Mouse (Mus musculus): ENCODE results near the gene Daam2. TPM values are rescaled to one million over a fixed set of nuclear protein-coding genes. Genes with fewer than 3 reads are reported as not detected.

Daam2 gene
- polyA plus RNA-seq, 1 experiment: not detected

- TF ChIP-seq GATA1 (IDR thresholded peaks at IDR 0.05; ENCODE audit: low read length): no peak
- no peak for TF ChIP-seq TAL1 (IDR thresholded peaks at IDR 0.05; ENCODE audit: low read length)
- no peak overlapping the region for H3K4me3 ChIP-seq (replicated peaks)
- no peaks in the 10 kb centered on the region for H3K27me3 ChIP-seq (ENCODE audit: control insufficient read depth)
- H3K36me3 ChIP-seq (ENCODE audit: control insufficient read depth): no peaks in the 10 kb centered on the region
- peaks cover 2% of the 10 kb centered on the region; the same call in 1 of the 2 replicates for H3K9me3 ChIP-seq (ENCODE audit: control insufficient read depth, low read length)
- no peaks in the 10 kb centered on the region for H3K4me1 ChIP-seq (ENCODE audit: control insufficient read depth)
Observed at GRCm38 (mm10) chr17:49540706-49541105, 23.4 kb downstream of the Daam2 start.

GRCm38 (mm10) chr17:49539204-49539603, 24.9 kb downstream of the Daam2 start:
- peaks cover 2% of the 10 kb centered on the region; the same call in 1 of the 2 replicates for H3K9me3 ChIP-seq (ENCODE audit: control insufficient read depth, low read length)
- no peaks in the 10 kb centered on the region for H3K4me1 ChIP-seq (ENCODE audit: control insufficient read depth)
- H3K36me3 ChIP-seq (ENCODE audit: control insufficient read depth): no peaks in the 10 kb centered on the region
- TF ChIP-seq GATA1 (IDR thresholded peaks at IDR 0.05; ENCODE audit: low read length): no peak
- no peak for TF ChIP-seq TAL1 (IDR thresholded peaks at IDR 0.05; ENCODE audit: low read length)
- H3K27me3 ChIP-seq (ENCODE audit: control insufficient read depth): no peaks in the 10 kb centered on the region
- no peak overlapping the region for H3K4me3 ChIP-seq (replicated peaks)

- H3K4me1 ChIP-seq (ENCODE audit: control insufficient read depth): no peaks in the 10 kb centered on the region
- no peaks in the 10 kb centered on the region for H3K36me3 ChIP-seq (ENCODE audit: control insufficient read depth)
- no peaks in the 10 kb centered on the region for H3K27me3 ChIP-seq (ENCODE audit: control insufficient read depth)
- H3K9me3 ChIP-seq (ENCODE audit: control insufficient read depth, low read length): peaks cover 2% of the 10 kb centered on the region; the same call in 1 of the 2 replicates
- no peak overlapping the region for H3K4me3 ChIP-seq (replicated peaks)
- TF ChIP-seq TAL1 (IDR thresholded peaks at IDR 0.05; ENCODE audit: low read length) (no peak), GATA1 (IDR thresholded peaks at IDR 0.05; ENCODE audit: low read length) (no peak)
Observed at GRCm38 (mm10) chr17:49535580-49535979, 28.6 kb downstream of the Daam2 start.

- no peaks in the 10 kb centered on the region for H3K4me1 ChIP-seq (ENCODE audit: control insufficient read depth)
- H3K27me3 ChIP-seq (ENCODE audit: control insufficient read depth): no peaks in the 10 kb centered on the region
- H3K9me3 ChIP-seq (ENCODE audit: control insufficient read depth, low read length): no peaks in the 10 kb centered on the region
- TF ChIP-seq GATA1 (IDR thresholded peaks at IDR 0.05; ENCODE audit: low read length) (no peak), TAL1 (IDR thresholded peaks at IDR 0.05; ENCODE audit: low read length) (no peak)
- no peak overlapping the region for H3K4me3 ChIP-seq (replicated peaks)
- H3K36me3 ChIP-seq (ENCODE audit: control insufficient read depth): no peaks in the 10 kb centered on the region
Observed at GRCm38 (mm10) chr17:49534267-49534719, 29.9 kb downstream of the Daam2 start.

- no peak for TF ChIP-seq TAL1 (IDR thresholded peaks at IDR 0.05; ENCODE audit: low read length)
- TF ChIP-seq GATA1 (IDR thresholded peaks at IDR 0.05; ENCODE audit: low read length): no peak
- H3K4me1 ChIP-seq (ENCODE audit: control insufficient read depth): no peaks in the 10 kb centered on the region
- no peaks in the 10 kb centered on the region for H3K27me3 ChIP-seq (ENCODE audit: control insufficient read depth)
- H3K4me3 ChIP-seq (replicated peaks): no peak overlapping the region
- no peaks in the 10 kb centered on the region for H3K9me3 ChIP-seq (ENCODE audit: control insufficient read depth, low read length)
- no peaks in the 10 kb centered on the region for H3K36me3 ChIP-seq (ENCODE audit: control insufficient read depth)
Observed at GRCm38 (mm10) chr17:49531661-49532060, 32.5 kb downstream of the Daam2 start.

- no peak for TF ChIP-seq TAL1 (IDR thresholded peaks at IDR 0.05; ENCODE audit: low read length)
- TF ChIP-seq GATA1 (IDR thresholded peaks at IDR 0.05; ENCODE audit: low read length): no peak
- Histone ChIP-seq H3K4me3 (replicated peaks) (no peak overlapping the region), H3K9me3 (ENCODE audit: control insufficient read depth, low read length) (no peaks in the 10 kb centered on the region), H3K27me3 (ENCODE audit: control insufficient read depth) (no peaks in the 10 kb centered on the region), H3K4me1 (ENCODE audit: control insufficient read depth) (no peaks in the 10 kb centered on the region), H3K36me3 (ENCODE audit: control insufficient read depth) (no peaks in the 10 kb centered on the region)
Observed at GRCm38 (mm10) chr17:49530215-49530614, 33.9 kb downstream of the Daam2 start.

- Histone ChIP-seq H3K36me3 (ENCODE audit: control insufficient read depth) (no peaks in the 10 kb centered on the region), H3K4me3 (replicated peaks) (no peak overlapping the region), H3K4me1 (ENCODE audit: control insufficient read depth) (no peaks in the 10 kb centered on the region), H3K27me3 (ENCODE audit: control insufficient read depth) (no peaks in the 10 kb centered on the region), H3K9me3 (ENCODE audit: control insufficient read depth, low read length) (no peaks in the 10 kb centered on the region)
- TF ChIP-seq GATA1 (IDR thresholded peaks at IDR 0.05; ENCODE audit: low read length) (no peak), TAL1 (IDR thresholded peaks at IDR 0.05; ENCODE audit: low read length) (no peak)
Observed at GRCm38 (mm10) chr17:49528503-49529205, 35.5 kb downstream of the Daam2 start.

GRCm38 (mm10) chr17:49528033-49528432, 36.1 kb downstream of the Daam2 start:
- Histone ChIP-seq H3K36me3 (ENCODE audit: control insufficient read depth) (no peaks in the 10 kb centered on the region), H3K4me3 (replicated peaks) (no peak overlapping the region), H3K27me3 (ENCODE audit: control insufficient read depth) (no peaks in the 10 kb centered on the region), H3K9me3 (ENCODE audit: control insufficient read depth, low read length) (no peaks in the 10 kb centered on the region), H3K4me1 (ENCODE audit: control insufficient read depth) (no peaks in the 10 kb centered on the region)
- no peak for TF ChIP-seq GATA1 (IDR thresholded peaks at IDR 0.05; ENCODE audit: low read length)
- no peak for TF ChIP-seq TAL1 (IDR thresholded peaks at IDR 0.05; ENCODE audit: low read length)

- Histone ChIP-seq H3K9me3 (ENCODE audit: control insufficient read depth, low read length) (no peaks in the 10 kb centered on the region), H3K36me3 (ENCODE audit: control insufficient read depth) (no peaks in the 10 kb centered on the region), H3K4me1 (ENCODE audit: control insufficient read depth) (no peaks in the 10 kb centered on the region), H3K4me3 (replicated peaks) (no peak overlapping the region), H3K27me3 (ENCODE audit: control insufficient read depth) (no peaks in the 10 kb centered on the region)
- TF ChIP-seq GATA1 (IDR thresholded peaks at IDR 0.05; ENCODE audit: low read length) (no peak), TAL1 (IDR thresholded peaks at IDR 0.05; ENCODE audit: low read length) (no peak)
Observed at GRCm38 (mm10) chr17:49526566-49526965, 37.6 kb downstream of the Daam2 start.
